Mouse (Mus musculus) cerebellum, postnatal 25 days (tissue): ENCODE data around the gene Cdc42bpg.
A peak's percentile ranks its signal among the peaks of the same experiment; 100 is the strongest.

ENCODE experiments used
- DNase-seq, 2 experiments: peaks; one replicate each; pipeline ENCODE4 v3.0.0; 2021; ENCODE audit warnings: mixed read lengths in 2 of 2

Gene Cdc42bpg

GRCm38 (mm10) chr19:6352107-6352505 lies 45.9 kb downstream of the Cdc42bpg start:
- no peak for DNase-seq

- DNase-seq: peak in 1 of 2 experiments; percentile 50
These were observed 47.8 kb downstream of the Cdc42bpg start for GRCm38 (mm10) chr19:6354030-6354429.

- no peak for DNase-seq
These were observed 55.0 kb downstream of the Cdc42bpg start for GRCm38 (mm10) chr19:6361291-6361690.

- DNase-seq: no peak
These were observed 56.8 kb downstream of the Cdc42bpg start for GRCm38 (mm10) chr19:6363091-6363410.

GRCm38 (mm10) chr19:6363411-6364240 lies 57.4 kb downstream of the Cdc42bpg start, which contains the start of gene Sf1:
Sf1 (plus strand) TSS chr19:6363690.
- DNase-seq: peak; percentile 99

- peak; percentile 94 to 97 for DNase-seq
These were observed 58.1 kb downstream of the Cdc42bpg start for GRCm38 (mm10) chr19:6364317-6364725.

GRCm38 (mm10) chr19:6364842-6365241 lies 58.6 kb downstream of the Cdc42bpg start:
- no peak for DNase-seq

- DNase-seq: no peak
These were observed 63.9 kb downstream of the Cdc42bpg start for GRCm38 (mm10) chr19:6370175-6370574.

- no peak for DNase-seq
These were observed 66.2 kb downstream of the Cdc42bpg start for GRCm38 (mm10) chr19:6372433-6372832.

GRCm38 (mm10) chr19:6373539-6374400 lies 67.5 kb downstream of the Cdc42bpg start:
- peak; percentile 83 to 94 for DNase-seq

- DNase-seq: no peak
These were observed 68.3 kb downstream of the Cdc42bpg start for GRCm38 (mm10) chr19:6374571-6374970.
